Mouse (Mus musculus): ENCODE results near the gene Pcnp.

DNA sequence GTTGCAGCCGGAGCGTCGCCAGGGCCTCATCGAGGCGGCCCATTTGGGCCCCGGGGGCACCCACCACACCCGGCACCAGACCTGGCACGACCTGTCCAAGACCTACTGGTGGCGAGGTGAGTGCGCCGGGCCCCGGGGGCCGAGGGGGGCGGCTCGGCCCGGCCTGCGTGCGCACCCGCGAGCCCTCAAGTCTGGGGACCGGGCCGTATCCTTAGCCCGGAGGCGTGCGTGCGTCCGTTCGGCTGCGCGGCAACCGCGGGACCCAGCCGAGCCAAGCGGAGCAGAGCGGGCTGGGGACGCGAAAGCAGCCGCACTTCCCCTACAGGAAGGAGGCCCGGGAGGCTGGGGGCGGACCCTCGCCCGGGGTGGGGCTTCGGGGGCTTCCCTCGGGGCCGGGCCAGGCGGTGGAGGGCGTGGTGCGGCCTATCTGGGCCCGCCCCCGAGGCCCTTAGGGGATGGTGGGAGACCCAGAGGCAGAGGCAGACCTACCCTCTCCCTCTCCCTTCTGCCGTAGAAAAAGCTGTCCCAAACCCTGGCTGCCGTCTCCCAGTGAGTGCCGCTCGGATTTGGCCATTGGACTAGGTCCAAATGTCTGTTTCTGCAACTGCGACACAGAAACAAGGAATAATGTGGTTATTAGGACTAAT, 55.2 kb downstream of the Pcnp start:
- TF ChIP-seq CTCF (conservative IDR thresholded peaks at IDR 0.05; ENCODE audit: low read length), result no peak
- no peak for TF ChIP-seq POU5F1 (IDR thresholded peaks at IDR 0.05; ENCODE audit: borderline replicate concordance, low read length)
- TF ChIP-seq NANOG (IDR thresholded peaks at IDR 0.05; ENCODE audit: borderline replicate concordance, low read length), result no peak

Data from E14TG2a.4 (cell line).